Mouse (Mus musculus) monocyte, adult 5-6 weeks (primary cell): ENCODE measurements around the gene Irf2bp2. TPM values are rescaled to one million over a fixed set of nuclear protein-coding genes. Genes with fewer than 3 reads are reported as not detected.

Experiments used
- ATAC-seq: fragments of 153-309, 156-312 bp; replicated peaks from 2 replicates; pipeline ENCODE4 v1.8.0; 2017; ENCODE audit warnings: mild to moderate bottlenecking; ENCODE audit not compliant: low TSS enrichment, insufficient number of reproducible peaks, severe bottlenecking, poor library complexity, low FRiP score
- total RNA-seq: library from RNA; stranded (forward); fragments of 200-1000, 200-491, 200-594 nt; gene quantifications from 3 replicates; pipeline ENCODE4 v1.2.3, GENCODE M21; 2017

Irf2bp2 gene
- 41.2 to 53.3 TPM (median 48.5 TPM) in 3 replicates for total RNA-seq

DNA sequence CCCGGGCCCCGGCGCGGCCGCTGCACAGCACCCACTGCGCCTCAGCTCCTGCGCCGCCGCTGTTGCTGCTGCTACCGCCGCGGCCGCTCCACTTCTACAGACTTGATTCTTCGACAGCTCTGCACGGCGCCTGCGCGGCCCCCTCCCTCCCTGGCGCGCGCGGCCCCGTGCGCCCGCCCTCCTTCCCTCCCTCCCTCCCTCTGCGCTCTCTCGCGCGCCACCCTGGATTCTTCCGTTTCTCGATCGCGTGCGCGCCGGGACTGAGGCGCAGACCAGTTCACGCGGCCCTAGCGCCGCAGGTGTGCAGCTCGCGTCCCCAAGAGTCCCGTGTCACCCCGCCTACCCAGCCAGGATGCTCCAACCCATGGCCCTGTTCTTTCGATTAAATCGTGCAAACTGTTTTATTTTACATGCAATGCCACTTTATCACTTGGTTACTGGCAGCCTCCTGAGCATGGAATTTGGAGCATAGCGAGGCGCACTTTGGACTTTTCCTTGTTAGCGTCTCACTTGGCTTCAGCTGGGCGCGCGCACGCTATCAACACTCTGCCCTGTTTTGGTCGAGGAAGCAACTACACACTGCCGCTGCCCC, at the start of gene Irf2bp2:
Irf2bp2 (minus strand) TSS at position 98 of the 592 bp plus-strand sequence.
- 0 out of 2 replicates have a peak, but pooled peaks have one; percentile 7 for ATAC-seq

DNA sequence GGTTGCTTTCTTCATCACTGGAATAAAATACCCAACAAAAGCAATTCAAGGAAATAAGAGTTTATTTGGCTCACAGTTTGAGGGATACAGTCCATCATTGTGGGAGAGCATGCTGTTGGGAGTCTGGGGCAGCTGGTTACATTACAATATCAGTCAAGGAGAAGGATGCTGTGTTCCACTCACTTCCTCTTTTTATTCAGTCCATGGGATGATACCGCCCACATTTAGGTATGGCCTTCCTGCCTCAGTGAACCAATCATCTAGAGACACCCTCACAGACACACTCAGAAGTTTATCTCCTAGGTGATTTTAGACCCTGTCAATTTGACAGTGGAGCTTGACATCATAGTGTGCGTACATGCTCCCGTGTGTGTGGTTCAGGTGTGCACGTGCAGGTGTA, 48.9 kb upstream of the Irf2bp2 start:
- ATAC-seq: no peak

DNA sequence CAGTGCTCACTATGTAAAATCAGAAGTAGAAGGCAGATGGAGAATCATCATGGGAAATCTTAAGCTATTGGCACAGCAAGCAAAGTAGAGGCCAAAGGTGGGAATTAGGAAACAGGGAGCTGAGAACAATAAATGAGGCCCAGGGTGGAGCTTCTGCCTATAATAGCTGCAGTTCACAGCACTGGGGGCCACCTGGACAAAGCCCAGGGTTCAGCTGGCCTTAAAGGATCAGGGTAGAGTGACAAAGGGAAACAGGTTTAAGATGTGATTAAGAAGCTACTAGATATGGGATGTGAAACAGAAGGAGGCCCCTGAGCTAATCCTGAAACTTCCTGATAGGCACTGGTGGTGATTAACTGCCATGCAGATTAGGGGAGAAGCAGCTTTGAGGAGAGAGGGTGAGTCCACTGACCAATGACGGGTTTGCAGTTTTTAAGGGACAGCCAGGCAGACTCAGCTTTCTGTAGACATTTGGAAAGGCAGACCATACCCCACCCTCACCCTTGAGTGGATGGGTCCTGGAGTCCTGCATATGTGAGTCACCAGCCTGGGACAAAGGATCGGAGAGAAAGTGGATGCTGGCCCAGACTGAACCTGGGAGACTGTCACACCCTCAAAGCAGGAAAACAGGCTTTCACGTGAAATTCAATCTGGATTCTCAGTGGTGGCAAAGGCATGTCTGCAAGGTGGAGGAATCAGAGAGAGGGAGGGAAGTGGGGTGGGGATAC, 47.9 kb upstream of the Irf2bp2 start:
- no peak for ATAC-seq

DNA sequence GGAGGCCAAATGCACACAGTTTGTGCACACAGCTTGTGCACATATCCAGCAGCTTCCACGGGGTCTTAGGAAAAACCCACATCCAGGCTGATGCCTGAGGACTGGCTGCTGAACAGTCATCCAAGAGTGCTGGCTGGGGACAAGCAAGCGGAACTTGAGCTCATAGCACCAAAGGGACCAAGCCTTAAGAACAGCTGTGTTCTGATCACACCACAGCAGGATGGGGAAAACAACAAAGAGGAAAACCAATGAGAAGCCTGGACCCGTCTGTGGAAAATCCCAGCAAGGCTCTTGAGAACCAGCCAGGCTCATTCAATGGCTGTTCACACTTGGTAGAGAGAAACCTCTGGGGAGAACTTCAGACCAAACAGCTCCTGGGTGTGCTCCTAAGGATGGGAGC, 45.4 kb upstream of the Irf2bp2 start:
- no peak for ATAC-seq

DNA sequence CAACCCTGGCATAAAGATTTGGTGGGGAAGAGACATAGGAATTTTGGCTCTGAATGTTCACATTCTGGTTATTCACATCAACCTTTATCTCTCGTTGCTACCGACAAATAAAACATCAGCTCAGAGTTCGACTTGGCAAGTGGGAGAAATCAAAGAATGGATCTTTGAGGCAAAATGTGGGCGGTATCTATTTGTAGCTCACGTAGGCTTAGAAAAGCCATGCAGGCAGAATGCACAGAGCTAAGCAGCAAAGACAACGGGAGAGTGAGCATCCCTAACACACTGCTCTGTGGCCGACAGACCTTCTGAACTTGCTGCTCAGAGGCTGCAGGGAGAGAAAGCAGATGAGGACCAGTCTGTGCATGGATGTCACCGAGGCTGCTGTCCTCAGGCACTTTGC, 44.2 kb upstream of the Irf2bp2 start:
- ATAC-seq: no peak

DNA sequence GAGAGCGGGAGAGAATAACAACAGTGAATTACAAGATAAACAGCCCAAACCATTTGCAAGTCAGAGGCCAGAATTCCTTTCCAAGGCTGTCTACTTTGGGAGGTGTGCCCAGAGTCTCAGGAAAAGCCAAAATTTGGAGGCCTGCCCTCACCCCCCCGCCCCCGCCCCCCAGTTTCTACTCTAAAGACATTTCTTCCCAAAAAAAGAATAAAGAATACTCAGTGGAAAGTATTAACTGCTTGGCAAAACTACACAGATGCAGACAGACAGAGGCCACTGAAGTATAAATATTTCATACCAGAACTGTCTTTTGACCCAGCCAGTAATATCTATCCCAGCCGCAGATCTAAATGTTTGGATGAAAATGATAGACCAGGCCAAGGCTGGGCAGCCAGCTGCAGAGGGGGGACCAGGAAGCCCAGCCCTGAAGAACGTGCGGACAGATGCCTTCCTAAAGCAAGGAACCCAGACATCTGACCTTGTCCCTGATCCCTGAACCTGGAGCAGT, 40.8 kb upstream of the Irf2bp2 start:
- ATAC-seq: no peak

DNA sequence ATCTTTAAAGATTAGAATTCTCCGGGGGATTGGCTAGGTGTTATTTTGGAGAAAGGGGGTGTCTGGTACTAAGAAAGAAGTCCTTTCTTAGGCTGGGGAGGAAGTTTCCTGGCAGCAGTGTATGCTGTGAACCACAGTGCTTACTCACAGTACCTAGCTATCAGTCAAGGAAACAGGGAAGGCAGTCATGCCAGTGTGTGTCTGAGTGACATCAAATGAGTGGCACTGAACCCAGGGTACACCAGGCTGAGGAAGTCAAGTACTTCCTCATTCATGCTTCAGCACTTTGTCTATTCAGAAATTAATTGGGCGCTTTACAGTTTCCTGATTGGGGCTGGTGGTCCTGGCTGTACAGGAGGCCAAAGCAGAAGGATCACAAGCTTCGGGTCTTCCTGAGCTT, 34.8 kb upstream of the Irf2bp2 start:
- peak; percentile 93 for ATAC-seq

DNA sequence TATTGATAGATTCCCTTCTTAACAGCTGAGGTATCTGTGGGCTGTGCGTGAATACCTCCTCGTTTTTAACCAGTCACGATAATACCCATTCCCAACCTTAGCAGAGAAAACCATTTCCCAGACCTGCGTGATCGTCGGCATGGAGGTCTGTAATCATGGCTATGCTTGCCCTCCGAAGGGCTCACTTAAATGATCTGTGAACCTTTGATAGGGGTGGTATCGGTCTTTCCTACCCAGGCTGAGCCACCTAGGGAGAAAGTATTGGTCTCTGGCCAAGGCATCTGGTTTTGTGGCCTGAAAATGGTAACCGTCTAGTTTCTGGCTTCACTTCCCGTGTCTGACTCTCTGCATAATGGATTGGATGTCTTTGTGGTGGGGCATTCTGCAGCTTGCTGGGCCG, 32.6 kb upstream of the Irf2bp2 start:
- ATAC-seq: no peak

DNA sequence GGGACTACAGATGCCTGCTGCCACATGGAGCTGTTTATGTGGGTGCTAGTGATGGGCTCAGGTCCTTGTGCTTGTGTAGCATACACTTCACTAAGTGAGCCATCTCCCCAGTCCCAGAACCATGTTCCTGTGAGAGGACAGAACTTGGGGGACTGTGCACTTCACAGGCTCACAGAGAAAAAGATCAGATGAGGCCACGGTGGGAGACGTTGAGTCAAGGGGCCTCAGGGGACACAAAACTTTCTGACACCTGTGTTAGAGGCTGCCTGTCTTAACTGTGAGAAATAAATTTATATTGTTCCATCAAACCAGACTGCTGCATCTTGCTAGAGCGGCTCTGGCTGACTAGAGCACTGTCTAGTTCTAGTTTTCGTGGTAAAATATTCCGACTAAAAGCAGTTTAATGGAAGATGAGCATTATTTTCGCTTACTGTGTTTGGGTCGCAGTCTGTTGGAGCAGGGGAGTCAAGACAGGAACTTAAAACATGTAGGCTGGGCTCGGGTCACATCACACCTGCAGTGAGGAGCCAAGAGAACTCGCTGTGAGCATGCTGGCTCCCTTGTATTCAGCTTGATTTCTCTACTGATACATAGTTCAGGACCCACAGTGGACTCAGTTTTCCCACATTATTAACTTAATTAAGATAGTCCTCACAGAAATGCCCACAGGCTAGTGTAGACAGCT, 28.5 kb upstream of the Irf2bp2 start:
- no peak for ATAC-seq

DNA sequence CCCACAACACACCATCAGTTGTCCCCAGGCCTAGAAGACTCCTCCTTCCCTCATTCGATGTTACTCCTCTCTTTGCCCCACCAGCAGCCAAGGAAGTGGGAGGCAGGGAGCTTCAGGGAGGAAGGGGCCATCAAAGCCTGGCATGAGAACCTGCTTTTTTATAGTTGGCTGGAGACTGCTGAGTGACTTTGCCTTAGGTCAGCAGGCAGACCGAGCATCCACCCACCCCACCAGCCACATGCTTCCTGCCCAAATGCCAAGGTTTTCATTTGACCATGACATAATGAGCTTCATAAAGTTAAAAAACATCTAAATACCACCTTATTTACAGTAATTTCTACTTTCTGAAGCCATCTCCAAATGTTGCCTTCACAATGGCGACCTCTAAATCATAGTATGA, 26.9 kb upstream of the Irf2bp2 start:
- no peak for ATAC-seq

DNA sequence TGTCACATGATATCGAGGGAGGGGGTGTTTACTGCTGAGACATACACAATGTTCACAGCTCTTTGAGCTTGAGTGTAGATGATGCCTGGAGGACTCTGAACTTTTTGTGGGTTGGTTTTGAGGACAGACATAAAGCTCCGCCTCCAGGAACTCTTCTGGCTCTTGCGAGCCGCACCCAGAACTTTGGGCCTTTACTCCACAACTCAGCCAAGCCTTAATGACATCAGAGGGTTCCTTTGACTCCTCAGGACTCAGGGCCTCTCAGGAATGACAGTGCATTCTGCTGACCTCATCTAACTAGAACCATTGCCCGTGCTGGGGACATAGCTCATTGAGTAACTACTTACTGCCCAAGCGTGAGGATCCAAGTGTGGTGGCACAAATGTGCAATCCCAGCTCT, 25.7 kb upstream of the Irf2bp2 start:
- no peak for ATAC-seq

DNA sequence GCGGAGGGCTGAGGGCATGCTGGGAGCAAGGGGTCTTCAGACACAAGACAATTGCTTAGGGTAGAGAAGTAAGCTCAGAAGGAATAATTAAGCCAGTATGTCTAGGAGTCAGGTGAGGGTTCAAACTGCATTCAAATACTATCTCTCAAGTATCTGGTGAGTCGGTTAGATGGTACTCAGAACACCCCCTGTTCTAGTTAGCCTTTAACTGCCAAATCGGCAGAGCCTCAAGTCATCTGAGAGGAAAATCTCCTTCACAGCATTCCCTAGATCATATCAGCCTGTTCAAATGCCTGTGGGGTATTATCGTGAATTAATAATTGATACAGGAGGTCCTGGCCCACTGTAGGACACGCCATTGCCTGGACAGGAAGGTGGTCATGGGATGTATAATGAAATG, 23.9 kb upstream of the Irf2bp2 start:
- ATAC-seq: no peak

DNA sequence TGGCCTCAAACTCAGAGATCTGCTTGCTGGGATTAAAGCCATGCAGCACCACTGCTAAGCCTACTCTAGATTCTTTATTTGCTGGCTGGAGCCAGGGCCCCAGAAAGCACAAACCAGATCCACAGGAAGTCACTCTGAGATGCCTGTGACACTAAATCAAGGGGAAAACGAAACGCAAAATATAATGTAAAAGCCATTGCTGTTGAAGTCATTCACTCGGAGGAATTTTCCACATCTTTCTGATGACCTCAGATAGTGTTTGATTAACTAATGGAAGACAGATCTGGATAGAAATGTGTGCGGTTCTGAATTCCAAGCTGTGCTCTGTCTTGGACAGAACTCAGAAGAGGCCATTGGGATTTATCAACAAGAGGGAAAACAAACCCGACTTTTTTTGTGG, 22.9 kb upstream of the Irf2bp2 start:
- ATAC-seq: no peak

DNA sequence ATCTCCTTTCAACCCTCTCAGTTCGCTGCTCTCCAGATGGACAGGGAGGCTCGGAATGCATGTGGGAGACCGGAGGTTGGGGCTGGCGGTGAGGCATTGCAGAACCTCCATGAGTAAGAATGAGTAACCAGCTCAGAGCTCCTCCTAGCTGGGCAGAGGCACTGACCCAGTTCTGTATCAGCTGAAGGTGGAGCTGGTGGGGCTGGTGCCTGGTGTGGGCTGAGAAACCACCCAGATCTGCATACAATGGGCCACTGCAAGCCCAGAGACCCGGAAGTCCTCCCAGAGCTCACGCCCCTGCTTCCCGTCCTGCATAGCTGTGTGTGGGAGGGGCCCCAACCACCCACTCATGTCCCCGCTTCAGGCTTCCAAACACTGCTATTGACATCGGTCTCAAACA, 22.0 kb upstream of the Irf2bp2 start:
- peak; percentile 85 for ATAC-seq

DNA sequence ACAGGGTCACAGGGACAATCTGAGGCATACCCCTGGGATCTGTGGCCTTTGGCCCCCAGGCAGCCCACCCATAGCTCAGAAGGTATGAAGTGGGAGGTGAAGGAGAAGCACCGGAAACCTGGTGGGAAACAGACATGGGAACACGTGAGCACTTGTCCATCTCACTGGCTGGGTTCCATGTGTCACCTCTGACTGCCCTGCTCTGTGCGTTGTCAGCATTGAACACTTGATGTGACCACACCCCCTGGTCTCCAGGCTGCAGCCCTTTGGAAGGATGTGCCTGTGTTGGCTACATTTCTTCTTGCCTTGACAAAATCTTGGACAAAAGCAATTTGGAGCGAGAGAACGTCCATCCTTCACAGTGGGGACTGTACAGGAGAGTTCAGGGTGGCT, 20.9 kb upstream of the Irf2bp2 start:
- no peak for ATAC-seq

DNA sequence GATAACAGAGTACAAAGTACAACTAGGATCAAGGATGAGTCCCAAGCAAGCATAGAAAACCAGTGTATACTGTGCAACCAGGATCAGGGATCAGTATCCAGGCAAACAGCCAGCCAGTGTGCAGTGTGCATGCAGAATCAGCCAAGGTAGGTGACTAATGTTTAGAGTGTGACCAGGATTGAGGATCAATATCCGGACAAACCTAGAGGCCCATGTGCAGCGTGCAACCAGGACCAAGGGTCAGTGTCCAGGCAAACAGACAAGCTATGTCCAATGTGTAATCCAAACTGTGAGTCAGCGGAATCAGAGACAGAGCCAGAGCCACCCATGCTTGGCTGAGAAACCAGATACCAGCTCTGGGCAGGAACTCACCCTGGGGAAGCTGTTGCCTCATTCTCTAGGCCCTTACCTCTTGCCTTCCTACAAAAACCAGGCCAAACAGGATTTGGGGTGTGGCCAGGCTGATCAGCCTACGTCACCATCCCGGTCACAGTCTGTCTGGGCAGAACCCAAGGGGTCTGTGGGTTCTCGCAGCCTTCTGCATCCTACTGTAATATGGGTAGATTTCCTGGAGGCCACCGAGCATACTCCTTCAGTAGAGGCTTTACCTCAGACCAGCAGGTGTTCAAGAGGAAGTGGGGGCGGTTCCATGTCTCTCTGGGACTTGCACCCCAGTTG, 20.4 kb upstream of the Irf2bp2 start:
- ATAC-seq: no peak

DNA sequence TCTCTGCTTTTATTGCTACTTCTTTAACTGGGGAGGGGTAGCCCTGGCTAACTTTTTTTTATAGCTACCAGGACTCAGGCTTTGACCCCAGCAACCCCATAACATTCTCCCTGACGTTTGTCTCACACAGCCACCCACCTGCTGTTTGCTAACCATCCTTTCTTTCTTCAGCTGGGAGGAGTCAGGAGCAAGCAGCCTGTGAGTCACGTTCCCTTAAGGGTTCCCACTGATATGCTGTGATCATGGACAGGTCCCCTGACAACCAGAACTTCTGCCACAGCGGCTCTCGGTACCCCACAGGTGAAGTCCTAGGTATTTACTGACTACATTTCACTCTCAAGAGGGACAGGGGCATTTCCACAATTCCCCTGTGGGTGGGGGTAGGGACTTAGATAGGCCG, 19.4 kb upstream of the Irf2bp2 start:
- ATAC-seq: no peak

DNA sequence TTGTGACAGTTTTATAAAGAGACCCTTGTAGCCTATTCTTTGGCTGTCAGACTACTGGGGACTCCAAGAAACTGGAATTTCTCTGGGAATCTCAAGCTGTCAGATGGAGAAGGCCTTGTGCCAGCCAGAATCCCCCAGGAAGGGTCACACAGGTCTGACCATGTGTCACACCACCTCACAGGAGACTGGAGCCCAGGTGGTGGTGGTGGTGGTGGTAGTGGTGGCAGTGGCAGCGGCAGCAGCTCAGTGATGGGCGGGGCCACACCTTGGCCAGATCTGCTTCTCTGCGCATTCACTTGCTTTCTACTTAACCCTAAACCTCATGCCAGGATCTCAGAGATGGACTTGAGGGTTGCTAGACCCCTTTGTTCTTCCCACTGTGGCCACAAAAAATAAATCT, 19.0 kb upstream of the Irf2bp2 start:
- ATAC-seq: no peak

DNA sequence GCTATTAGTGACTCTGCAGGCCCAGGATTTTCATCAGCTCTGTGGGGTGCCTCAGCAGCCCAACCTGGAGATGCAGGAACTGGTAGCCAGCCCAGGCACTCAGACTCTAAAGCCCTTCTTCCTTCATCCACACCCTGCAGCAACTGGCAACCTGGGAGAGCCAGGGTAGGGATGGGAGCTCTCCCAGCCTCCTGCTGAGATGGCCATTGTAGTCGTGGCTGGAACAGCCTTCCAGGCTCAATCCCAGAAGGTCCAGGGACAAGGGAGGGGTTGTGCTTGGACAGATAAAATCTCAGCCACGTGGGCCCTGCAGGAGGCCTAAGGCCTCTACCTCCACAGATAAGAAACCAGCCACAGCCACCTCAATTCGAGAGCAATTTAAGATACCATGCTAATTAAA, 16.9 kb upstream of the Irf2bp2 start:
- ATAC-seq: no peak
